Mouse (Mus musculus): ENCODE measurements around the gene Psmb9.

Psmb9 gene

GRCm38 (mm10) chr17:34206731-34207130, 19.2 kb upstream of the Psmb9 start:
- peak in 1 of 2 experiments; percentile 10 for DNase-seq (ENCODE audit: low spot score in 2 of 2)

- DNase-seq (ENCODE audit: low spot score in 2 of 2): peak in 1 of 2 experiments; percentile 66
Measured at GRCm38 (mm10) chr17:34205746-34206176, 18.2 kb upstream of the Psmb9 start.

- peak; percentile 55 to 58 for DNase-seq (ENCODE audit: low spot score in 2 of 2)
Measured at GRCm38 (mm10) chr17:34205021-34205745, 17.6 kb upstream of the Psmb9 start.

GRCm38 (mm10) chr17:34204303-34205010, 16.9 kb upstream of the Psmb9 start:
- peak; percentile 90 to 93 for DNase-seq (ENCODE audit: low spot score in 2 of 2)

- DNase-seq (ENCODE audit: low spot score in 2 of 2): peak in 1 of 2 experiments; percentile 24
Measured at GRCm38 (mm10) chr17:34203444-34203843, 15.9 kb upstream of the Psmb9 start, which contains the start of gene Tap2. Gene Tap2 (plus strand): TSS chr17:34203527.

GRCm38 (mm10) chr17:34202760-34203442, 15.3 kb upstream of the Psmb9 start:
- DNase-seq (ENCODE audit: low spot score in 2 of 2): peak in 1 of 2 experiments; percentile 13

- no peak for DNase-seq (ENCODE audit: low spot score in 2 of 2)
Measured at GRCm38 (mm10) chr17:34201506-34202055, 14.0 kb upstream of the Psmb9 start.

- DNase-seq (ENCODE audit: low spot score in 2 of 2): no peak
Measured at GRCm38 (mm10) chr17:34200772-34201505, 13.4 kb upstream of the Psmb9 start.

GRCm38 (mm10) chr17:34200047-34200446, 12.5 kb upstream of the Psmb9 start:
- no peak for DNase-seq (ENCODE audit: low spot score in 2 of 2)

GRCm38 (mm10) chr17:34199050-34199619, 11.6 kb upstream of the Psmb9 start:
- DNase-seq (ENCODE audit: low spot score in 2 of 2): no peak

- DNase-seq (ENCODE audit: low spot score in 2 of 2): no peak
Measured at GRCm38 (mm10) chr17:34198521-34198912, 11.0 kb upstream of the Psmb9 start.

- peak; percentile 54 to 79 for DNase-seq (ENCODE audit: low spot score in 2 of 2)
Measured at GRCm38 (mm10) chr17:34197904-34198520, 10.4 kb upstream of the Psmb9 start.

- DNase-seq (ENCODE audit: low spot score in 2 of 2): peak; percentile 60 to 88
Measured at GRCm38 (mm10) chr17:34196941-34197894, 9.7 kb upstream of the Psmb9 start, which contains the start of gene Psmb8. Gene Psmb8 (plus strand): TSS chr17:34197721.

GRCm38 (mm10) chr17:34196491-34196890, 8.9 kb upstream of the Psmb9 start:
- peak in 1 of 2 experiments; percentile 75 for DNase-seq (ENCODE audit: low spot score in 2 of 2)

- no peak for DNase-seq (ENCODE audit: low spot score in 2 of 2)
Measured at GRCm38 (mm10) chr17:34194723-34195122, 7.2 kb upstream of the Psmb9 start.

- no peak for DNase-seq (ENCODE audit: low spot score in 2 of 2)
Measured at GRCm38 (mm10) chr17:34193468-34193867, 5.9 kb upstream of the Psmb9 start.

- no peak for DNase-seq (ENCODE audit: low spot score in 2 of 2)
Measured at GRCm38 (mm10) chr17:34192852-34193251, 5.3 kb upstream of the Psmb9 start.

GRCm38 (mm10) chr17:34188986-34189385, 1.4 kb upstream of the Psmb9 start:
- DNase-seq (ENCODE audit: low spot score in 2 of 2): no peak

GRCm38 (mm10) chr17:34188010-34188409, 446 bp upstream of the Psmb9 start:
- peak; percentile 63 to 70 for DNase-seq (ENCODE audit: low spot score in 2 of 2)

All from spleen, postnatal 10 days (tissue).